Mouse (Mus musculus) MEL (cell line): ENCODE data around the gene Trub1.

Experiments used
- CTCF ChIP-seq, 3 experiments: IDR thresholded peaks in 2 of 3; conservative IDR thresholded peaks in 1 of 3; 2 replicates each; pipeline ENCODE4 v1.5.1; 2011 to 2012; ENCODE audit warnings: low read length in 3 of 3, low read depth in 2 of 3, mild to moderate bottlenecking in 2 of 3, improper control_type of control experiment in 1 of 3, inconsistent platforms in 1 of 3, mixed read lengths in 1 of 3, moderate library complexity in 1 of 3; ENCODE audit not compliant: control insufficient read depth in 1 of 3, insufficient read depth in 1 of 3, poor library complexity in 1 of 3, severe bottlenecking in 1 of 3
- EP300 ChIP-seq, 2 experiments: IDR thresholded peaks; 2 replicates each; pipeline ENCODE4 v1.6.1; 2011; ENCODE audit warnings: improper control_type of control experiment in 2 of 2, low read length in 2 of 2, low read depth in 1 of 2, mild to moderate bottlenecking in 1 of 2
- HCFC1 ChIP-seq: IDR thresholded peaks from 2 replicates; pipeline ENCODE4 v1.6.1; 2012; ENCODE audit warnings: low read depth, mild to moderate bottlenecking, inconsistent platforms, low read length, improper control_type of control experiment, moderate library complexity
- POLR2A ChIP-seq, 2 experiments: IDR thresholded peaks; 2 replicates each; pipeline ENCODE4 v1.6.1; 2011 to 2012; ENCODE audit warnings: low read length in 2 of 2, mild to moderate bottlenecking in 2 of 2, control low read depth in 1 of 2, improper control_type of control experiment in 1 of 2, low read depth in 1 of 2, moderate library complexity in 1 of 2; ENCODE audit not compliant: control insufficient read depth in 1 of 2, insufficient read depth in 1 of 2, poor library complexity in 1 of 2
- ZNF384 ChIP-seq: IDR thresholded peaks from 2 replicates; pipeline ENCODE4 v1.6.1; 2012; ENCODE audit warnings: low read depth, mild to moderate bottlenecking, inconsistent platforms, low read length, improper control_type of control experiment

- TF ChIP-seq POLR2A (IDR thresholded peaks at IDR 0.05; ENCODE audit: control insufficient read depth in 1 of 2, insufficient read depth in 1 of 2, low read depth in 1 of 2, low read length in 2 of 2, poor library complexity in 1 of 2) (no peak), CTCF (IDR thresholded peaks at IDR 0.05 in 2 of 3, conservative IDR thresholded peaks at IDR 0.05 in 1 of 3; ENCODE audit: control insufficient read depth in 1 of 3, insufficient read depth in 1 of 3, low read depth in 2 of 3, low read length in 3 of 3, poor library complexity in 1 of 3, severe bottlenecking in 1 of 3) (no peak), EP300 (IDR thresholded peaks at IDR 0.05; ENCODE audit: low read depth in 1 of 2, low read length in 2 of 2) (no peak), ZNF384 (no peak), HCFC1 (no peak)
These were observed 73.0 kb downstream of the Trub1 start for GRCm38 (mm10) chr19:57525693-57526092.
